Mouse (Mus musculus) cerebellum, adult 2 months (tissue): ENCODE results near the gene Zfp933.

Experiments
- CTCF ChIP-seq: fragments of 200-500 bp; IDR thresholded peaks from 2 replicates; pipeline ENCODE4 v1.5.1; 2011; ENCODE audit warnings: low read depth, mild to moderate bottlenecking, control low read depth, low read length, moderate library complexity, borderline replicate concordance; ENCODE audit not compliant: insufficient read depth
- POLR2A ChIP-seq: fragments of 200-500 bp; IDR thresholded peaks from 2 replicates; pipeline ENCODE4 v1.6.1; 2011; ENCODE audit warnings: low read length, control low read depth, borderline replicate concordance; ENCODE audit not compliant: insufficient read depth

- TF ChIP-seq CTCF (no peak), POLR2A (no peak)
Observed at GRCm38 (mm10) chr4:147884138-147884537, 36.0 kb upstream of the Zfp933 start.
